Mouse (Mus musculus) cerebellum, adult 2 months (tissue): ENCODE data around the gene Zfp697.
"Not testable (repeated sequence)": the region's sequence is repeated elsewhere in the genome, so short reads cannot be mapped to it uniquely, and the experiment has no call there.

Experiments
- CTCF ChIP-seq: fragments of 200-500 bp; IDR thresholded peaks from 2 replicates; pipeline ENCODE4 v1.5.1; 2011; ENCODE audit warnings: low read depth, mild to moderate bottlenecking, control low read depth, low read length, moderate library complexity, borderline replicate concordance; ENCODE audit not compliant: insufficient read depth
- POLR2A ChIP-seq: fragments of 200-500 bp; IDR thresholded peaks from 2 replicates; pipeline ENCODE4 v1.6.1; 2011; ENCODE audit warnings: low read length, control low read depth, borderline replicate concordance; ENCODE audit not compliant: insufficient read depth

DNA sequence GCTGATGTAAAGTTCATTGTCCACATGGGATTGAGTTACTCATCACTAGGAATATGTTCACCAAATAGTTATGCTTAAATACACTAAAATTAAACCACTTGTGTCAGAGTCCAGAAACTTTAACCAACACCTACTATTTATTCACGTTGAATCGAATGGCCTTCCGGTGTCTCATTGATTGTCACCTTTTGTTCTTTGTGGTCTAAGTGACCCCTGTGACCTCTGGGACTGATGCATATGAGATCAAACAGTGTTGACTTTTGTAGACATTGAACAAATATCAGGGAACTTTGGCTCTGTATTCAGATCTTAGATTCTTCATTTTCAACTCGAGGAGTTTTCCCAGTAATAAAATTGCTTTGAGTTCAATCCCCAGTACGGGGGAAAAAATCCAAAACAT is 125.0 kb downstream of the Zfp697 start:
- TF ChIP-seq CTCF, POLR2A: not testable (repeated sequence)
